Mouse (Mus musculus) heart, adult 2 months (tissue): ENCODE results near the gene Slc38a3. TPM values are rescaled to one million over a fixed set of nuclear protein-coding genes. Genes with fewer than 3 reads are reported as not detected.
A peak's percentile ranks its signal among the peaks of the same experiment; 100 is the strongest.

Experiments
- DNase-seq, 2 experiments: peaks; one replicate each; pipeline ENCODE4 v3.0.0; 2021
- H3K27ac ChIP-seq: fragments of 200-600 bp; 2 replicates; pipeline ENCODE4 v1.8.1; 2022
- H3K27me3 ChIP-seq: fragments of 200-500 bp; 2 replicates; pipeline ENCODE4 v1.6.1; 2012; ENCODE audit warnings: mild to moderate bottlenecking, low read length, inconsistent platforms, mixed read lengths; ENCODE audit not compliant: control insufficient read depth, insufficient read depth
- H3K36me3 ChIP-seq: fragments of 200-500 bp; 2 replicates; pipeline ENCODE4 v1.6.1; 2012; ENCODE audit warnings: low read length, inconsistent platforms; ENCODE audit not compliant: control insufficient read depth, insufficient read depth
- H3K4me1 ChIP-seq: fragments of 200-500 bp; 2 replicates; pipeline ENCODE4 v1.6.1; 2011; ENCODE audit warnings: low read length; ENCODE audit not compliant: control insufficient read depth, insufficient read depth
- H3K4me3 ChIP-seq: fragments of 200-600 bp; 2 replicates; pipeline ENCODE4 v1.8.1; 2022
- H3K79me2 ChIP-seq: fragments of 200-500 bp; replicated peaks from 2 replicates; pipeline ENCODE4 v1.6.1; 2012; ENCODE audit warnings: mild to moderate bottlenecking, inconsistent platforms, low read length, moderate library complexity, mixed read lengths; ENCODE audit not compliant: control insufficient read depth, insufficient read depth
- H3K9ac ChIP-seq: fragments of 200-500 bp; 2 replicates; pipeline ENCODE4 v1.6.1; 2012; ENCODE audit warnings: low read depth, mild to moderate bottlenecking, control low read depth, inconsistent platforms, low read length, mixed read lengths
- CTCF ChIP-seq: fragments of 200-600 bp; IDR thresholded peaks from 2 replicates; pipeline ENCODE4 v1.8.1; 2022; ENCODE audit warnings: antibody characterized with exemption, mild to moderate bottlenecking, moderate library complexity
- EP300 ChIP-seq: fragments of 200-500 bp; IDR thresholded peaks from 2 replicates; pipeline ENCODE4 v1.6.1; 2011; ENCODE audit warnings: low read depth, low read length, control low read depth; ENCODE audit not compliant: insufficient read depth
- POLR2A ChIP-seq: fragments of 200-500 bp; IDR thresholded peaks from 2 replicates; pipeline ENCODE4 v1.6.1; 2011; ENCODE audit warnings: mild to moderate bottlenecking, low read depth, low read length, control low read depth; ENCODE audit not compliant: insufficient read depth
- WGBS: fragments of 180-500 bp; shearing (Covaris S2); methylation state at CpG from one replicate; pipeline ENCODE4 v1.1.7; 2018; 5-methylcytosine and 5-hydroxymethylcytosine counted together
- intact Hi-C: fragments of 180-260 bp; cut with DNase I; formaldehyde crosslinking; loops from one replicate; pipeline ENCODE4 v1.15.1; 2025
- polyA plus RNA-seq: library from polyadenylated mRNA; depleted of rRNA; stranded (reverse); fragments of >200 nt; gene quantifications from 2 replicates; pipeline ENCODE4 v1.2.3, GENCODE M21; 2012
- total RNA-seq, 2 experiments: library from RNA; stranded (reverse); gene quantifications; 2 replicates each; pipeline ENCODE4 v1.2.3; 2021

Slc38a3 gene
- total and polyA plus RNA-seq, 3 experiments = 71.5 to 162 (median 88.3) TPM

DNA sequence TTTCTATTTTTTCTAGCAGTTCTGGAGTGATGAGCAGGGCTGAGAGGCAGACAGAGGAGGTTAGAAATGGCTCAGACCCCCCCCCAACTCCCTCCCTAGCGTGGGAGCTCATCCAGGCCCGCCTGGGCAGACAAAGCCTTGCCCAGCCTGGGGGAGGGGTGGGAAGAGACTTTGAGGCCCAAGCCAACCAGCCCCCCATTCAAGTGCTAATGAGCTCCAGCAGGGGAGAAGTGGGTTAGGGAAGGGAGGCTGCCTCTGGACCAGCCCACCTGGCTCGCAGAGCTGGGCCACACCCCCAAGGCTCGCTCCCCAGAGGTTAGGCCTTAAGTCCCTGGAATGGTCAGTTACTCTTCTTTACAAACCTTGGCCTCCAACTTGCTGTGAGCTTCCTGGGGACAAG lies 38.8 kb downstream of the Slc38a3 start:
- H3K27me3 ChIP-seq = no peaks in the 10 kb centered on the region
- TF ChIP-seq POLR2A (no peak), EP300 (no peak), CTCF (no peak)
- H3K36me3 ChIP-seq = peaks cover 6% of the 10 kb centered on the region; the same call in 1 of the 2 replicates
- H3K79me2 ChIP-seq = peaks cover 8% of the 10 kb centered on the region
- intact Hi-C loops = loop anchor here (5.0 kb wide), 1 partner anchor 63 kb away; the partner anchor contains the start of gene Hyal2
- H3K27ac ChIP-seq = peak overlapping the region; percentile 97
- 27% methylated on average over 4 of the region's 4 CpGs for WGBS
- peaks cover 39% of the 10 kb centered on the region for H3K4me1 ChIP-seq
- H3K9ac ChIP-seq = no peak overlapping the region
- H3K4me3 ChIP-seq = no peak overlapping the region; the same call in 1 of the 2 replicates
- peak in 1 of 2 experiments; percentile 57 for DNase-seq

- H3K27ac ChIP-seq = peak overlapping the region; percentile 97
- H3K36me3 ChIP-seq = peaks cover 6% of the 10 kb centered on the region; the same call in 1 of the 2 replicates
- peak overlapping the region; percentile 31 for H3K9ac ChIP-seq
- TF ChIP-seq EP300 (no peak), POLR2A (no peak), CTCF (no peak)
- WGBS = 34% methylated on average over 14 of the region's 14 CpGs
- peak overlapping the region; percentile 11; the same call in 1 of the 2 replicates for H3K4me3 ChIP-seq
- intact Hi-C loops = loop anchor here (5.0 kb wide), 1 partner anchor 63 kb away; the partner anchor contains the start of gene Hyal2
- no peaks in the 10 kb centered on the region for H3K27me3 ChIP-seq
- peaks cover 7% of the 10 kb centered on the region for H3K79me2 ChIP-seq
- peak in 1 of 2 experiments; percentile 56 for DNase-seq
- peaks cover 43% of the 10 kb centered on the region for H3K4me1 ChIP-seq
Observed at GRCm38 (mm10) chr9:107629901-107630425, 39.4 kb downstream of the Slc38a3 start.

- 29% methylated on average over 4 of the region's 4 CpGs for WGBS
Observed at GRCm38 (mm10) chr9:107629411-107629730, 40.0 kb downstream of the Slc38a3 start.

DNA sequence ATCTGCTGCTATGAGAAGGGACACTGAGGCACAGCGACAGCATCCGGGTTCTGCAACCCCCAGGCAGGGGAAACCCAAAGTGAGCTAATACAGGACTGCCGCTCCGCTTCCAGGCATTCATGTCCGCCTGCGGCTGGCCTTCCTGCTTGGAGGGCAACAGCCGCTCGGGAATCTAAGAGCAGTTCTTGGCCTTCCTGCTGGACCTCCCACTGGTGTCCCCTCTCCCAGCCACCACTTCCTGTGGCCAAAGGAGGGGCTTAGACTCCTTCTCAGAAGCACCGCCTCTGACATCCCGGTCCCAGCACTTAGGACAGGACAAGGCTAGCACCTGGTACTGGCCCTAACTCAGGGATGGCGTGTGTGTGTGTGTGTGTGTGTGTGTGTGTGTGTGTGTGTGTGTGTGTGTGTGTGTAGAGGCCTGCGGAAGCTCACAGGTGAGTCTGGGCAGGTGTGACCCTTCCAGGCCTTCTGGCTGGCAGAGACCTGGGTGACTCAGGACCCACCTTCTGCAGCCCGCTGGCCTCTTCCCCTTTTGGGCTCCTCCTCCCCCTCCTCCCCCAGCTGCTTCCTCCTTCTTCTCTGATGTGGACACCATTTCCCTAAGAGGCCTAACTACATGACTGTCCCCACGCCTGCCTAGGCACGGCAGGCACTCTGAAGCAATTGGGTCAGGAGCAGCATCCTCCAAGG lies 40.5 kb downstream of the Slc38a3 start:
- Histone ChIP-seq H3K4me1 (peaks cover 54% of the 10 kb centered on the region), H3K27ac (peak overlapping the region; percentile 97), H3K4me3 (peak overlapping the region; percentile 35), H3K9ac (peak overlapping the region; percentile 31), H3K36me3 (peaks cover 9% of the 10 kb centered on the region), H3K27me3 (no peaks in the 10 kb centered on the region), H3K79me2 (peaks cover 6% of the 10 kb centered on the region)
- intact Hi-C loops = no loop called here
- TF ChIP-seq CTCF (no peak), EP300 (0 out of 2 replicates have a peak, but pooled peaks have one; percentile 62), POLR2A (0 out of 2 replicates have a peak, but pooled peaks have one; percentile 31)
- 35% methylated on average over 15 of the region's 15 CpGs for WGBS
- DNase-seq = peak; percentile 77 to 82

More at GRCm38 (mm10) chr9:107629411-107629730, 40.0 kb downstream of the Slc38a3 start:
- Histone ChIP-seq H3K36me3 (peaks cover 6% of the 10 kb centered on the region; the same call in 1 of the 2 replicates), H3K79me2 (peaks cover 6% of the 10 kb centered on the region), H3K27me3 (no peaks in the 10 kb centered on the region), H3K4me3 (peak overlapping the region; percentile 7), H3K9ac (peak overlapping the region; percentile 30), H3K27ac (peak overlapping the region; percentile 97), H3K4me1 (peaks cover 49% of the 10 kb centered on the region)
- no peak for DNase-seq
- TF ChIP-seq CTCF (no peak), POLR2A (0 out of 2 replicates have a peak, but pooled peaks have one; percentile 19)
- intact Hi-C loops = no loop called here

DNA sequence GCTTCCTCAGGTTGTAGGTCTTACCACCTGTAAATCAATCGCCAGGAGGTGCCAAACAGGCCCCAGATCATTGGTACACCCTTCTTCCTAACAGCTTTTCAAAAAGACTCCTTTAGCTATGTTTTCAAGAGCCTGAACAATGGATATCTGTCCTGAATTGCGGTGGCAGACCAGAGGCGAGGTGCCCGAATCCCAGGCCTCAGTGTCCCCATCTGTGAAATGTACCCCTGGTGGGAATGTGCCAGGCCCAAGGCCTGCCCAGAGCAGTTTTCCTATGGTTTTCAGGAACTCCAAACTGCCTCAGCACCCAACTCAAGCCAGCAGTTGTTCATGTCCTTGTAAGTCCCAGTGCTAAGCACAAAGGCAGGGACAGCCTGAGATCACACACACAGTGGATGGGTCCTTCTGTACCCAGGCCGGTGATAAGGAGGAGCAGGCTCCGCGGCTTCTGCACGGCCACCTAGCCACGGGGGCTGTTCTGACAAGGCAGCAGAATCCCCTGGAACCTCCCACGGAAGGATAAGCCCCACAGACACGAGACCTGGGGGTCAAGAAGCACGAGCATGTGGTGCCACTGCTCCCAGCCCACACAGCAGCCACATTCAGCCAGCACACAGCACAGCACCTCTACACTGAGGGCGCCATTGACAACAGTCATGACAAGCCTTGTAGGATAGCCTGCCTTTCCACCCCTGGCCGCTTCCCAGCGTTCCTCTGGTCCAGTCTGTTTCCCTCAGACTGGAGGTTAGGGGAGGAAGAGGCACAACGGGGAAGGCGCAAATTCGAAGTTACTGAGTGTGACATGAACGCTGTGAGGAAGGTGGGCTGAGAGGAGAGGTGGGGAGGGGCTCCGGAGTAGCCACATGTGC lies 41.7 kb downstream of the Slc38a3 start:
- peaks cover 11% of the 10 kb centered on the region for H3K36me3 ChIP-seq
- no peaks in the 10 kb centered on the region for H3K27me3 ChIP-seq
- peaks cover 55% of the 10 kb centered on the region for H3K4me1 ChIP-seq
- WGBS = 22% methylated on average over 20 of the region's 20 CpGs
- intact Hi-C loops = no loop called here
- no peak for TF ChIP-seq POLR2A
- TF ChIP-seq EP300 = no peak
- TF ChIP-seq CTCF = no peak
- H3K27ac ChIP-seq = peak overlapping the region; percentile 87
- H3K79me2 ChIP-seq = peaks cover 6% of the 10 kb centered on the region
- peak in 1 of 2 experiments; percentile 45 for DNase-seq
- peak overlapping the region; percentile 57 for H3K9ac ChIP-seq
- peak overlapping the region; percentile 35 for H3K4me3 ChIP-seq
